Mouse (Mus musculus) heart, postnatal 14 days (tissue): ENCODE data around the gene Tgfbr2. TPM values are rescaled to one million over a fixed set of nuclear protein-coding genes. Genes with fewer than 3 reads are reported as not detected.

Experiments used
- DNase-seq, 2 experiments: peaks; one replicate each; pipeline ENCODE4 v3.0.0; 2021 to 2022
- intact Hi-C: fragments of 180-260 bp; cut with DNase I; formaldehyde crosslinking; loops from one replicate; pipeline ENCODE4 v1.15.1; 2025
- total RNA-seq, 2 experiments: library from RNA; stranded (reverse); gene quantifications; 2 replicates each; pipeline ENCODE4 v1.2.3; 2021

Gene Tgfbr2
- total RNA-seq, 2 experiments from 2014 or later: 42.3 to 52.2 TPM

DNA sequence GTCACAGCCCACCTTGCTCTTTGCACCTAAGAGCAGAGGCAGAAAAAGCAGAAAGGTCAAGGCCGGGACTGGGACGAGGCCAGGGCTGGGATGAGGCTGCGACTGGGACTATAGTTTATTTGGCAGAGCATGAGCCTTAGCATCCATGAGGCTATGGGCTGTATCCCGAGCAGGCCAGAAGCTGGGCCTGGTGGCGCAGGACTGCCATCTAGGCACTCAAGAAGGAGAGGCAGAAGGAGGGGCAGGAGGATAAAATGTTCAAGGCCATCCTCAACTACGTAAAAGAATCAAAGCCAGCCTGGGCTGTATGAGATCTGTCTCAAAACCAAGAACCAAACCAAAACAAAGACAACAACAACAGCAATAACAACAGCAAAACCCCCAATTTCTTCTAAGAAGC is 52.6 kb downstream of the Tgfbr2 start:
- intact Hi-C loops: no loop called here

DNA sequence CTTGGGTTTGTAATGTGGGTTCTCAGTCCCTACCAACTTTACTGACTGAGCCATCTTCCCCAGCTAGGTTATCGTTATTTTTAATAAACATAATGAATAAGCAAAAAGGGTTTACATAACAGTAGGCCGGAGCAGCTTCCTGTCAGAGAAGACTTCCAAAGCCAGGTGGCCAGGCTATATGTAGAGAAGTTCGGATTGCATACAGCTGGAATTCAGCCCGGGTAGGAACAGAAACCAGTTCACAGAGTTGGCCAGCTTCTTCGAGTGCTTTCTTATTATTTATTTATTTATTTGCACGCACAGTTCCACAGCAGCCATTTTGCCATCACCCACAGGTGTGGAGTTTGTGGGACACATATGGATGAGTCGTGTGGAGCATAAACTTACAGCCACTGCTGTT is 53.7 kb downstream of the Tgfbr2 start:
- intact Hi-C loops: no loop called here
- DNase-seq: no peak

More for the DNA sequence above, 52.6 kb downstream of the Tgfbr2 start:
- DNase-seq: no peak

DNA sequence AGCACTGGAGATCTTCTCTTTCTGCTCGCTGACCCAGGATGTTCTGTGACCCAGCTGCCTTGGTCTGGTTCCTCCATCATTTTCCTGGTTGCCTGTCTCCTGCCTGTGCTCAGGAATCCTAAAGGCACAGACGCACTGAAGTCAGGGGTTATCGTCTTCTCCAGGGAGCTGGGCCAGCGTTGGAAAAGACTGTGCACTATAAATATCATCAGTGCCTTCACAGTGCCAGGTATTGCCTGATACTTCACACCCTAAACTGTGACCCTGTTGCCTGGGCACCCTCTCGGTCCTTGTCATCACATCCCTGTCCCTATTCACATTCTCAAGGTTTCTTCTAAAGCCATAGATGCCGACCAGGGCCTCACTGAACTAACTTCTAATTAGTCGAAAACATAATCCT is 55.2 kb downstream of the Tgfbr2 start:
- DNase-seq: peak in 1 of 2 experiments; percentile 11
- intact Hi-C loops: no loop called here

DNA sequence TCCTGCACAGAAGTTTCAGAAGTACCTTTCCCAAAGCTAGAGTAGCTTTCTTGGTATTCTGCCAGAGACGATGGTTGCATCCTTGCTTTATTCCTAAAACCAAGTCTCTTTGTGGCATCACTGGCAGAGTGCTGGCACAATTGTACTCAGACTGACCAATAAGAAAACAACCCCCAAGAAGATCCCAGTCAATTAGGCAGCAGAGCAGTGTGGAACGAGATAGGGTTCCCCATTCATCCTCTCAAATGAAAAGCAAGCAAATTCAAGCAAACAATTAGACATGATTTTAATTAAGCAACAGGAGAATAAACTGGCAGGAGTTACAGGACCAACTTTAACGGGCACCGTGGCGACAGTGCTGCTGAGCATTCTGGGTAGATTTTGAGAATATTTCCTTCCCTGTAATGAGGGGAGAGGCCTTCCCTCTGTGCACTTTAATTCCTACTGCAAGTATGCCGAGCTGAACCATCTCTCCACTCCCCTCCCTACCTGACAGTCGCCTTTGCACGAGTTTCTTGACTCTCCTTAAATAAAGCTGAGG is 56.8 kb downstream of the Tgfbr2 start:
- no peak for DNase-seq
- intact Hi-C loops: no loop called here

DNA sequence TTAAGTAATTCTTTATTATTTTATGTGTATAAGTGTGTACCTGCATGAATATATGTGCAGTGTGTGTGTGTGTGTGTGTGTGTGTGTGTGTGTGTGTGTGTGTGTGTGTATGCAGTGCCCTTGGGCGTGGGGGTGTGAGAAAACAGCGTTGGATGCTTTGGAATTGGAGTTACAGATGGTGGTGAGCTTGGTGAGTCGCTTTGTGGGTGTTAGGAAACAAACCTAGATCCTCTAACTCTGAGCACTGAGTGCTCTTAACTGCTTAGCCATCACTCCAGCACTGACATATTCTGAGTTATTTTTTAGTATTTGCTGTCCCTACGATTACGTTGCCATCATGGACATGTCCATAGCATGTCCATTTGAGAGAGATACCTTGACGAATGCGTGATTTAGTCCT is 59.3 kb downstream of the Tgfbr2 start:
- DNase-seq: no peak
- intact Hi-C loops: no loop called here

DNA sequence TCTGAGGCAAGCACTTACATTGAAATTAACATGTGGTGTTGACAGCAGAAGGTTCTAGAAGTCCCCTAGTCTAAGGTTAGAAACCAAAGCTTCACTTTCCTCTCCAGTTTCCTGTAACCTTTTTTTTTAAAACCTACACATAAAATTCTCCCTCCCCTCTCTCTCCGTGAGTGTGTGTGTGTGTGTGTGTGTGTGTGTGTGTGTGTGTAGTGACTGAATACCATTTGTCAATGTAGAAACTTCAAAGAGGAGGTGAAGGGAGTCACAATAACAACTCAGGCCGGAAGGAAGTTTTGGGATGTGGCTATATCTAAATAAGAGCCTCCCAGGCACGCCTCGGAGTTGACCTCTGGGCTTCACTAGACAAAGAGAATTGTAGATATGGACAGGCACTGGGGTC is 60.8 kb downstream of the Tgfbr2 start:
- peak; percentile 14 to 16 for DNase-seq
- intact Hi-C loops: no loop called here

DNA sequence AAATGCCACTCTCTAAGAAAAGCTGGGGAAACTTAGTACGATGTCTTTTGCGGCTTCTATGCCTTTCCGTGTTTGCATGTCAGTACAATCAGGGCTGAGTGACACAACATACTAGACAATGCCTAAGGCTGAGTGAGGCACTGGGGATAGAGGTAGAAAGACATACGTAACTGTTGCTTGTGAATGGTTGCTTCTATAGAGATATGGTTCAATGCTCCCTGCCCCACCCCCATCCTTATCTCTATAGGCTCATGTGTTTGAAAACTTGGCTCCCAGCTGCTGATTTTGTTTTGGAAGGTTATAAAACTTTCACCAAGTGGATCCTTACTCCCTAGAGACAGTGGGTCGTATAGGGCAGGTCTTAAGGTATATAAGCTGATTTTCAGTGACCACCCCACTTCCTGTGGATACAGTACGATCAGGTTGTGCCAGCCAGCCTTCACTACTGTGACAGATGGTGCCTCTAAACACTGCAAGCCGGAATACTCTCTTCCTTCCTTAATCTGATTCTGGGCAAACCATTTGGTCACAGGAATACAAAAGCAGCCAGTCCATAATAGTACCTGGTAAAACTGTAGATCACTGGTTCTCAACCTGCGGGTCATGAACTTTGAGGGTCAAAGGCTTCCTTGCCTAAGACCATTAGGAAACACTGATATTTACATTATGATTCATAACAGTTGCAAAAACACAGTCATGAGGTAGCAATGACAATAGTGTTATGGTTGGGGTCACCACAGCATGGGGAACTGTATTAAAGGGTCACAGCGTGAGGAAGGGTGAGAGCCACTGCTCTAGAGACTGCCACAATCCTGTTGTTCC is 63.8 kb downstream of the Tgfbr2 start:
- DNase-seq: no peak

DNA sequence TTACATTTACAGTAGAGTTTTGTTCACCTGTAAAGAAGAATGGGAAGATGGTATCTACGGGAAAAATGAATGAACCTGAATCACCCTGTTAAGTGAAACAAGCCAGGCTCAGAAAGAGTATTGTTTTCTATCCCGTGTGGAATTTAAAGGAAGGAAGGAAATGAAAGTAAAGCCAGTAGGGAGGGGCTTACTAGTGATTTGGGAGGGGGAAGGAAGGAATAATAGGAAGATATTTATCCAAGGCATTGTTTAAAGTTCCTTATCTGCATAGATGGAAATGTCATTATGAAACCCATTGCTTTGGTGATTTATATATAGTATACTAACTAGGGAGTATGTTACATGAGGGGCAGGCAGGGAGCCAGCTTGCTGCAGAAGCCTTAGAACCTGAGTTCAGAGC is 66.4 kb downstream of the Tgfbr2 start:
- intact Hi-C loops: no loop called here
- no peak for DNase-seq

More for the DNA sequence above, 63.8 kb downstream of the Tgfbr2 start:
- intact Hi-C loops: no loop called here

DNA sequence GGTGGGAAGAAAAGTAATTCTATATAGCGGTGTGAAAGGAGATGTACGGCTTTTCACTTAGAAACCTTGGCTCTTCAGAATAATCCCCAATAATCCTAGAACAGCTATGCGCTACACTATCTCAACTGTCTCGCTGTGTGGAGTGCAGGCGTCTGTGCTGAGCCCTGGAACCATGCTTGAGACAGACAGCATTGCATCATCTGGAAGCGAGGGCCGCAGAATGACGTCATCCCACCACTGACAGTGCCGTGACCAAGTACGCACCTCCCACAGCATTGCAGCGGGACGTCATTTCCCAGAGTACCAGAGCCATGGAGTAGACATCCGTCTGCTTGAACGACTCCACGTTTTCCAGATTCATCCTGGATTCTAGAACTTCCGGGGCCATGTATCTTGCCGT is 70.4 kb downstream of the Tgfbr2 start:
- intact Hi-C loops: loop anchor here (5.0 kb wide), 1 partner anchor 68 kb away; no protein-coding TSS in a partner anchor
- DNase-seq: no peak

DNA sequence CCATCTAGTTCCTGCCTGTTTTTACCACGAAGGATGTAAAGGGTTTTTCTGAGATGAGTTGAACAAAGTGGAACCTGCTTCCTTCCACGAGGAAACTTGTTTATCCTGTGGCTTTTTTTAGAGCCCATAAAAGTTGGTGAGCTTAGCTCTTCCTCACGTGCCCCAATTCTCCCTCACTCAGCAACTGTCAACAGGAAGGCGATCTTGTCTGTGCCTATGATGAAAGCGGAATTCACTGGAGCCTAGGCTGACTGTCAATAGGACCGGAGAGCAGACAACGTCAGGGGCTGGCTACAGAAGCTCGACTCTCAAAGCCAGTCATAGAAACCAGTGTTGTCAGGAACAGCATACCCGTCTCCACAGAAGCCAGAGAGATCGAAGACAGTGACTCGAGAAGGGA is 73.3 kb downstream of the Tgfbr2 start:
- intact Hi-C loops: loop anchor here (5.0 kb wide), 1 partner anchor 70 kb away; no protein-coding TSS in a partner anchor
- no peak for DNase-seq

DNA sequence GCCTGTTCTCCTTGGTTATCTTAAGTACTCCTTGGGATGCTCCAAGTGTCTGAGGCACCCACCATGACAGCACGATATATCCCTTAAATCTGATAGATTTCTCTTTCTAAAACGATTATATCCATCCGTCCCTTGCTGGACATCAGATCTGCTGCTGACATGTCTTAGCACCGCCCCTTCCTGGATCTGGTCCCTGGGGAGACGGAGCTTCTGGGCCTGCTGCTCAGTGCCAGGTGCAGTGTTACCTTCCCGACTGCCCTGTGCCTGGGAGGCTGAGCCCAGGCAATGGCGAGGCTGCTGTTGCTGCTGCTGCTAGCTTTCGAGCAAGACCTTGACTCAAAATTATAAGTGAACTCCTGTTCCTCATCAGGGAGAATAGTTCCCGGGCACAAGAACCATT is 75.1 kb downstream of the Tgfbr2 start:
- DNase-seq: no peak
- intact Hi-C loops: loop anchor here (5.0 kb wide), 1 partner anchor 72 kb away; no protein-coding TSS in a partner anchor

DNA sequence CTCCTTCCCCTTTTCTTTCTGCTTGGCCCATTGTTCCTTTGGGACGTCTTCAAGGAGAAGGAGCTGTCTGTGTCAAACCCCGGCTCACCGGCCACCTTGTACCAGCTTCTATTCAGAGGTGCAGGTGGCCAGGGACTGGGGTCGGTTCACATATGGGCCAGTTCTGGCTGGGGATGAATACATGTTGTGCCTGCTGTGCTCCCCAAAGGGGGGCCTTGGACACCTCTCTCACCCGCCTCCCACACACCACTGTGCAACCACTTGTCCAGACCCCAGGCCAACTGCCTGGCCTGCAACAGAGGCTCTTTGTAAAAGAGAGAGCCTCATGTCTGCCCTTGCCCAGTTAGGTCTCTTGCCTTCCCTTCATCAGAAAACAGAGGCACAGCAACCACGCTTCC is 75.6 kb downstream of the Tgfbr2 start:
- intact Hi-C loops: no loop called here
- peak; percentile 18 to 25 for DNase-seq

DNA sequence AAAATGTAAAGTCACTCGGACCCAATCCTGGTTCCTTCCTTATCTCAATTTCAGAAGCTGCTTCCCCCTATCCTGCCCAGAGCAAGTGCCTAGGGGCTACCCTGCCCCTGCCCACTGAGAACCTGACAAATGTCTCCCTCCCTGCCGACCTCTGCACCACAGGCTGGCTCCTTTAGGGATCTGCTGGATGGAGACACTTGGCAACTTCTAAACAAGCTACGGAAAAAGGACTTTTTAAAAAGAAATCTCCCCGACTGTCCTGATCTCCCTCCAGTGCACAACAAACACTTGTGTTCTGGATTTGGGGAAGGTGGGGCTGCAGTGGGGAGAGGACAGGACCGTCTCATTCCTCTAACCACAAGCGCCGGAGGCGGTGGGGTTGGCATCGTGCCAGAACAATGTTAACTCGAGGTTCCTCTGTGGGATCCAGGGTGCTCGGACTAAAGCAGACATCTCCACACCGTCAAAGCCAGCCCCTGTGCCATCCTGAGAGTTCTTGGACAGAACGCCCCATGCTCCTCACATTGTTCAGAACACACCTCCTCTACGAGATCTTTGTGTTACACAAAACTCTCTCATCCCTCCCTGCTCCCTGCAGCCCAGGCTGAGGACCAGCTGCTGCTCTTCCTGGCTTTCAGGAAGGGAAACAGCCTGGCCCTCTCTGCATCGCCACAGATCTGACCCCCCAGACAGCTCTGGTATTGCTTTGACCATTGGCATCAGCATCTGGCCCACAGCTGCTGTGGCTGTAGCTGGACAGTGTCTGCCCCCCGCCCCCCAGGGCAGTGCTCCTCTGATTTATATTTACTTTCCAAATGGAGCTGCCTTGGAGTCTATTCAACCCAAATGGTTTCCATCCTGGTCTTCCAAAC is 76.2 kb downstream of the Tgfbr2 start:
- intact Hi-C loops: no loop called here
- peak; percentile 66 to 74 for DNase-seq

DNA sequence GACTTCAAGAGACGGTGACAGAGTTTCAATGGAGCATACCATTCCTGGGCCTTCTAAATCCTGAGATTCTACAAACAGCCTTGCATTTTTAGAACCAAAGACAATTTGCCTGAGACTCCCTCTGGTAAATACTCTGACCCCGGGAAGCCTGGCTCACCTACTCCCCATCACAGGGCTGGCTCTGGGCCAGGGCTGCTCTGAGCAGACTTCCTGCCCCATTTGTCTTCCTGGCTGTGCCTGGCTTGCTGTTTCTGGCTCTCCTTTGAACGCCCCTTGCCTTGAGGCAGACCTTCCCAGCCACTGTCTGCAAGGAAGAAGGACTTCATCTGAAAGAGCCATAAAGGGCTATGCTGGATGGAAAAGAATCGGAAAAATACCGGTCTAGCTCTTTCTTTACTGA is 83.2 kb downstream of the Tgfbr2 start:
- intact Hi-C loops: no loop called here
- peak; percentile 58 to 65 for DNase-seq

DNA sequence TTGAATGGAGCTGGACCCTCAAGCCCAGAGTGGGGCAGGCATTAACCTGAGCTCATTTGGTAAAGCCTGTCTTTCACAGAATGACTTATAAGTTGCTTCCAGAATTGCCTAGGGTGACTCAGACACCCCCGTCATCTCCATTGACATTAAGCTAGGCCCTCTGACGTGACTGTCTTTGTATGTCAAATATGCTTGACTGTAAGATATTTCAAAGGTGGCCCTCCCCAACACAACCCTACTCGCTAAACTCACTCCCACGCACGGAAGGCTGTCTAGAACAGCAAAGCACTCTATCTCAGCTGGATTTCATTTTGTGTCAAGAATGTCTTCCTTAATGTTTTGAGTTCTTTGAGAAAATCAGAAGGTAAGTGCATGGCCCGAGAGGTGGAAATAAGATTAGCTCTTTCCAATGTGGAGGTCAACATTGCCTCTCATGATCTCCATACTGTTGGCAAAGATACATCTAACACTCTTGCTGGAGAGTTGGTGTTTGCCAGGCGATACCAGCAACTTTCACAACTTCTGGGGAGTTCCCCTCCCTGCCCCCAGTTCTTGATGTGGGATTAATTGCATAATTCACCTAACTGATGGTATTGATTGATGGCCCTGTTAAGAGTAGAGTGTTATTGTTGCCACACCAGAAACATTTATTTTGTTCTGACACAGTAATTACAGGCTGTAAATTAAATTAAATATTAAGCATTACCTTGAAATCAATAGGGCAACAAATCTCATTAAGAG is 83.9 kb downstream of the Tgfbr2 start:
- intact Hi-C loops: no loop called here
- DNase-seq: no peak

DNA sequence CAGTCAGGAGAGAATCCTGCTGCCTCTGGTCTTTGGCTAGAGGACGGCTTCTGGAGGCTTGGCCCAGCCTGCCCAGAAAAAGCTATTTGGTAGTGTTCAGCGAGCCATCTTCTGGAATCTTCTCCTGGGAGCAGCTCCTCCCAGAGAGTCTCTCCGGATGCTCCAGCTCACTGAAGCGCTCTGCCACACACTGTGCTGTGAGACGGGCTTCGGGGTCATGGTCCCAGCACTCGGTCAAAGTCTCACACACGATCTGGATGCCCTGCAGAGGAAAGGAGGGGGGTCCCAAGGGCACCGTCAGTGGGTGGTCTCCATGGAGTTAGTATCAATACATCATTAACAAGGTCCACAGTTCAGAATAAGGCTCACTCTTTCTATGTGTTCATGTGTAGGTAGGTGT is 84.9 kb downstream of the Tgfbr2 start:
- intact Hi-C loops: no loop called here
- DNase-seq: no peak

DNA sequence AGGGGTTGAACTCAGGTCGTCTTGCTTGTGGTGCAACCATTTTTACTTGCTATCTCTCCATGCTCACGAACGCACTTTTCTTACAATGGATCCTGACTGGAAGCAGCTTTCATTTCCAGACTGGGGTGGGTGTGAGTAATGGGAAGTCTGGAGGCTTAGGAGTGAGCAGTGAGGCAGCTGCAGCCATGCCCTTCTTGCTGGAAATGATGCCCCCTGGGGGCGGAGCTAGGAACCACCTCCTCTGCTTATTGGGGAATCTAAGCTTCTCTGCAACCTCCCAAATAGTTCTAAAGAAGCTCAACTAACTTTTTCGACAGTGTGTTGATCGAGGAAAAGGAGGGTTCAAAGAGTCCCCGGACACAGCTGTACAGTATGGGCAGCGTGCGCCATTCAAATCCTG is 86.2 kb downstream of the Tgfbr2 start:
- intact Hi-C loops: loop anchor here (2.0 to 5.0 kb wide), 2 partner anchors 86 to 293 kb away; partner anchors contain the start of gene Tgfbr2
- peak; percentile 19 to 30 for DNase-seq

DNA sequence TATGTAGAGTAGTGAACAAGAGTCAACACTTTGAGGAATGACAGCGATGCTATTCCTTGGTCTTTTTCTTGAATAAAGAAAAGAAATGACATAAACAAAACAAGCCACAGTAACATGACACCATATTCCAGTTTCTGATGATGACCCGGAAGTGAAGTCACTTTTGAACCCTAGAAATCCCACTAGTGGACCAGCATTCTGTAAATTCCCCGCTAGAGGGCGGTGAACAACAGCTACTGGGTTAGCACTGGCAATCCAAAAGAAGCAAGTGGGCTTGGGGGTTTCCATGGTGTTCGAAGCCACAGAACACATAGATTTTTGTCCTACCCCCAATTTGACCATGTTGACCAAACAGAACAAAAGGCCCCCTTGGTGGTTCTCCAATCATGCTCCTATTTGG is 87.3 kb downstream of the Tgfbr2 start:
- intact Hi-C loops: loop anchor here (2.0 to 5.0 kb wide), 2 partner anchors 87 to 294 kb away; partner anchors contain the start of gene Tgfbr2
- DNase-seq: peak; percentile 67 to 82

DNA sequence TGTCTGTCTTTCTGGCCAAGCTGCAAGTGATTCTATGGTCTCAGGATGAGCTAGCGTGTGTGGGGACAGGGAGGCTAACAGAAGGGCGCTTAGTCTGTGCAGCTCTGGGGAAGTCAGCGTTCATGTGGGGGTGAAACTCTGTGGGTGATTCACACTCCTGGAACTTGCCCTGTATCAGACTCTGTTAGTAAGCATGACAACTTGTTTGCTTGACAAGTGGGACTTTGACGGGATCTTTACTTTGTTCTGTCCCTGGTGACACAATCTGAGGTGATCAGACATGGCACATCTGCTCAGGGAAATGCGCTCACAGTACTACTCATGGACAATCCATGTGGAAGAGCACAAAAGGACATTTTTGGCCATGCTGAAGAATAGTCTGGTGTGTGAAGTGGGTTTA is 87.9 kb downstream of the Tgfbr2 start:
- intact Hi-C loops: loop anchor here (5.0 kb wide), 1 partner anchor 295 kb away; no protein-coding TSS in a partner anchor
- DNase-seq: no peak

DNA sequence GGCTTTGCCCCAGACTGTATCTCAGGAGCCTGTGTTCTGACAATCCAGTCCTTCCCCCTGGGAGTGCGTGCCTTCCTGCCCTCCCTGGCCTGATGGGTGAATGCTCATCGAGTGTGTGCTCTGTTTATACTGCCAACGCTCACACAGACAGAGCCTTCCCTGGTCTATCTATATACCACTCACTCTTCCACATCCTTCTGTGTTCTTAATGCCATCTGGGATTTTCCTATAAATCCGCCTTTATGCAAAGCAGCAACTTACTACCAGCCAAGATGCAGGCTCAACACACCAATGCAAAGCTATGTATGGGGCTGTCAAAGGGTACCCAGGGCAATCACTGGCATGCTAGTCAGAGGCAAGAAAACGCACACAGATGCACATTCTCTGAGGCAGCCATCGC is 89.2 kb downstream of the Tgfbr2 start:
- intact Hi-C loops: loop anchor here (5.0 kb wide), 1 partner anchor 296 kb away; no protein-coding TSS in a partner anchor
- DNase-seq: no peak
